Mouse (Mus musculus): Measurements from ENCODE around the gene Cdca7.
A peak's percentile ranks its signal among the peaks of the same experiment; 100 is the strongest.

The Cdca7 gene

DNA sequence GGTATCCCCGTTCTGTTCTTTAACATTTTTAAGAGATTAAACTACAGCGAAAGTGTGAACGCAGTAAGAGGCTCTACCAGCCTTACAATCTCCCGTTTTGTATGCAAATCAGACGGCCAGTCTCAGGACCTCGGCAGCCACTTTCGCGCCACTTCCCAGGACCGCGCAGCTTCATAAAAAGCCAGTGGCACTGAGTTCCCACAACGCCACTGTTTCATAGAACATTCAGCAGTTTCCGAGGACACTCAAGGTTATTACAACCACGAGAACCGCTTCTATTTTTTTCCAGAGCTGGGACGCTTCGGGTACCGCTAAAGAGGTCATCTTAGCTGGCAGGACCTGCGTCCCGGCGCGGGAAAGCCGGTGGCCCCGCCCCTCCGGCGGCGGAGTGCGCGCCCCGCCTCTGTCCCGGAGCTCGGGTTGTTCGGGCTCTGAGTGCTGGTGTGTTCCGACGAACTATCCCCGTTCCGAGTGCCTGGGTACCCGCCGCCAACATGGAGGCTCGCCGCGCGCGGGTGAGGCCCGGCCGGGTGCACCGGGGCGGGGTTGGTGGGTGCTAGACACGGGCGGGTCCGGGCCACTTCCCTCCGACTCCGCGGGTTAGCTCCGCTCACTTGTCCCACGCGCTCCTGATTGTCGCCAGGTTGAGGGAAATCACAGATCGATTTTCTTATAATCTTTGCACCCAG, at the start of gene Cdca7:
Gene Cdca7, plus strand, starts transcription at position 363 of the 689 bp plus-strand sequence.
- DNase-seq (ENCODE audit: low spot score): peak; percentile 86

DNA sequence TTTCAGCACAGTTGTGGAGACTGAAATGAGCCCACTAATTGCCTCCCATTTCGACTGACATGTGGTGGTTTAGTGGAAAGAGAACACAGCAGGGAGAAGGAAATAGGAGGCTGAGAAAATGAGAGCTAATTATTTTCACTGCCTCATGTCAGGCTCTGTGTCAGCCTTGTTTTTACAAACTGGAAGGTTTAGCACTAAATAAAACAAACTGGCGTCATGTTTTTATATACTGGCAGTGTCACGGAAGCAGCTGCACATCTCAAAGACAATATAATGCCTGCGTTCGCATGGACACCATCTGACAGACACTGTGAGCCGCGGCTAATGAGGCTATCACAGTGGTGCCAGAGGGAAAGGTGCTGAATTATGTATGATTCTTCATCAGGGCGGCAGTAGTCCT, 49.2 kb upstream of the Cdca7 start:
- peak; percentile 76 for DNase-seq (ENCODE audit: low spot score)

- peak; percentile 25 for DNase-seq (ENCODE audit: low spot score)
These were observed 48.7 kb upstream of the Cdca7 start for GRCm38 (mm10) chr2:72427288-72427687.

DNA sequence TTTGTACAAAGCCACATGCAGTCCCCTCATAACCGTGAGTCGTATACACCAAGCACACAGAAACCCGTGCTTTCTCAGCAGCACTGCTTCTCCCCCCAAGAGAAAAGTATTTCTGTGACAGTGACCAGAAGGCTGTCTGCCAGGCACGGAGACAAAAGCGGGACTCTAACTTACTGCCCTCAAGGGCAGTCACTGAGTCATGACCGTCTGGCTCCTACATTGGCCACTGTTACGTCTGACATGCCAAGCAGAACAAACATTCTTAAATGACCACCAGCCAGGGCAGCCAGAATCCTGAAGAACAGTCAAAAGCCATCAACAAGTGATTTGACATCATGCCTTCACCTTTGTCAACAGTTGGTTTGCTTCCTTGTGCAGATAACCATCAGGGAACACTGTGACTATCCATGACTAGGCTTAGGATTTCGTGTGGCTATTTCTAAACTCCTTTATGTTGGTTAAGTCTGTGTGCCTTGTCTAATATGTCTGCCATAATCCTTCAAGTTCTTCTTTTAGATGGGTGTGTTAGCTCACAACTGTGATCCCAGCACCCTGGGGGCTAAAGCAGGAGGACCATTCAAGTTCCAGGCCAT, 36.9 kb upstream of the Cdca7 start:
- DNase-seq (ENCODE audit: low spot score): no peak

GRCm38 (mm10) chr2:72441010-72441409, 34.9 kb upstream of the Cdca7 start:
- no peak for DNase-seq (ENCODE audit: low spot score)

DNA sequence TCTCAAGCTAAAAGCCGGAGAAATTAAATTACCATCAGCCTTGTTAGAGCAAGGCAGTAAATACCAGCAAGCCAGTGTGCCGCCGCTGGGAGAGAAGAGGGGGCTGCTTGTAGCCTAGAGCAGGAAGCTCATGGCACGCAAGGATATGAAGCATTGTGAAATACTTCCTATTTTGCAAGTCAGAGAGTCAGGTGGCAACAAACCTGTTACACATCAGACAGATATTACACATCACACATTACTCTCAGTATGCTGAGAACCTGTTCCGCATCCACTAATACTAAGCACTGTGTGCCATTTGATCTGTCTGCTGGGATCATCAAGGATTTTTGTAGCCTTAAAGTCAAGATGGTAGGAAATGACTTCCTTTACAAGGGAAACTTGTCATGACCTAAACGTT, 33.1 kb upstream of the Cdca7 start:
- DNase-seq (ENCODE audit: low spot score): no peak

- no peak for DNase-seq (ENCODE audit: low spot score)
These were observed 32.0 kb upstream of the Cdca7 start for GRCm38 (mm10) chr2:72443960-72444359.

DNA sequence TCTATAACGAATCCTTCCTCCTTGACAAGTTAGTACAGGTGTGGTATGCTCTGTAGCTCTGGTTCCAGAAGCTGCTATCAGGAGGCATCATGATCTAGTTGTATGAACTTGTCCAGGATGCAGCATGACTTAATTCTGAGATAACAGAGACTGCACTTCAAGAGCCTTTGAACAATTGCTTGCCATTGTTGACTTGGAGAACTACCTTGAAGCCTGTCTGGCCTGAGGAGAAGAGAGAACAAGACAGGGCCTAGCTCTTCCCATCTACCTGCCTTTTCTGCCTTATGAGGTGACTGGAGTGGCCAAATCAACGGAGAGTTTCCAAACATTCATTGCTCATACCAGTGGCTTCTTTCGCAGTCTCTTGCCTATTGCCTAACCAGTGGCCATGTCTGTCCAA, 29.9 kb upstream of the Cdca7 start:
- DNase-seq (ENCODE audit: low spot score): no peak

- no peak for DNase-seq (ENCODE audit: low spot score)
These were observed 29.3 kb upstream of the Cdca7 start for GRCm38 (mm10) chr2:72446615-72447014.

DNA sequence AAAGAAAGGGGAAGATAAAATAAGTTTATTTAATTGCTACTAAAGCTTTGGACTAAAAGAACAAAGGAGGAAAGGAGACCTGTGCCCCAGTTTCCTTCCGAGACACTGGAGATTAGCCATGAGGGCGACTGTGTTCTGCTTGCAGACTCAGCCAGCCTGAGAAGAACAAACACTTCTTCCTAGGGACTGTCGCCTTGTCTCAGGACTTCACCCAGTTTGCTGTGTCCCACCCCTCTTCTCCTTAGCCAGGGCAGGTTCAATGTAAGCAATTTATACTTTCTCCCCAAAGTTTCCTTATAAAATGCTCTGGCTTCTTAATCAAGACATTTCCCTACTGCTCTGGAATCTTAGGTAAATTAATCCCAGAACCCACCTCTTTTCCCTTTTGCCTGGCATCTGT, 22.4 kb upstream of the Cdca7 start:
- DNase-seq (ENCODE audit: low spot score): no peak

GRCm38 (mm10) chr2:72456189-72456588, 19.8 kb upstream of the Cdca7 start:
- DNase-seq (ENCODE audit: low spot score): no peak

- no peak for DNase-seq (ENCODE audit: low spot score)
These were observed 11.5 kb upstream of the Cdca7 start for GRCm38 (mm10) chr2:72464376-72465014.

DNA sequence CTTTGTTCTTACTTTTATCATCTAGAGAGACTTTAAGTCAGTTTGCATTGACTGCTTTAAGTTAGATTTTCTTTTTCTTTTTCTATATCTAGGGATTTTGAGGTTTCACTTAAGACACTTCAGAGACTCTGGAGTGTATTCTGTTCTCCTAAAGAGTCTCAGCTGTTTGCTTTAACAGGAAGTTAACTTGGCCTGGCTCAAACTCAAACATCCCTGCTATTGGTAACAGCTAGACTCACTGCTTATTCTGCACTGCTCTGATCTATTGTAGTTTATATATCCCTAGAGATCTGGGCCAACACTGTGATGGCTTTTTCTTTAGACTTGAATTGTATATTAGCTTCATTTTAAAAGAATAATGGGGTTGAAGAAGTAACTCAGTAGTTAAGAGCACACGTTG, 8.4 kb upstream of the Cdca7 start:
- no peak for DNase-seq (ENCODE audit: low spot score)

DNA sequence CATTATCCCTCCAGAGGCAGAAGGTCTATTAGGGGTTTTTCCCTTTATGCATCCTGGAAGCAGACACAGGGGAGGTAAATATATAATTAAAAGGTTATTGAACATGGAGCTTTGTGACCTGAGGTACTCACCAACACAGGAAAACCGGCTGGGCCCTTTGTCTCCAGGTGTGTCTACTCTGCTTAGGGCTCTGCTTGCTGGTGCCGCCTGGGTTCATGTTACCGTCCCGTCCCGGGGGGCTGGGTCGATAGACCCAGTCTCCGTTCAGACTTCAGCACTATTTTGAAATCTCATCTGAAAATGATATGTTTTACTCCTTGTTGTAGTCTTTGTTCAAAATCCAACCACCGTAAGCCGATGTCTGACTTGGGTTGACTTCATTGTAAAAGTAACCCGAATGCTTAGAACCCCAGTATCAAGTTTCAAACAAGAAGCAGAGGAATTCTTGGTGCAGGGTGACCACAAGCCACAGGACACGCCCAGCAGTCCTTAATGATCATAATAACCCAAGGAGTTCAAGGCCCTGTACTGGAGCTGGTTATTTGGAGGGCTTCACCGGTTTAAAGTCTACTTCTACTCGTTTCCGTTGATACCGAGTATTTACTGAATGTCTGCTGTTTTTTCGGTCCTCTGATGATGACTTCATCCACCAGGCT, 4.4 kb upstream of the Cdca7 start:
- no peak for DNase-seq (ENCODE audit: low spot score)

DNA sequence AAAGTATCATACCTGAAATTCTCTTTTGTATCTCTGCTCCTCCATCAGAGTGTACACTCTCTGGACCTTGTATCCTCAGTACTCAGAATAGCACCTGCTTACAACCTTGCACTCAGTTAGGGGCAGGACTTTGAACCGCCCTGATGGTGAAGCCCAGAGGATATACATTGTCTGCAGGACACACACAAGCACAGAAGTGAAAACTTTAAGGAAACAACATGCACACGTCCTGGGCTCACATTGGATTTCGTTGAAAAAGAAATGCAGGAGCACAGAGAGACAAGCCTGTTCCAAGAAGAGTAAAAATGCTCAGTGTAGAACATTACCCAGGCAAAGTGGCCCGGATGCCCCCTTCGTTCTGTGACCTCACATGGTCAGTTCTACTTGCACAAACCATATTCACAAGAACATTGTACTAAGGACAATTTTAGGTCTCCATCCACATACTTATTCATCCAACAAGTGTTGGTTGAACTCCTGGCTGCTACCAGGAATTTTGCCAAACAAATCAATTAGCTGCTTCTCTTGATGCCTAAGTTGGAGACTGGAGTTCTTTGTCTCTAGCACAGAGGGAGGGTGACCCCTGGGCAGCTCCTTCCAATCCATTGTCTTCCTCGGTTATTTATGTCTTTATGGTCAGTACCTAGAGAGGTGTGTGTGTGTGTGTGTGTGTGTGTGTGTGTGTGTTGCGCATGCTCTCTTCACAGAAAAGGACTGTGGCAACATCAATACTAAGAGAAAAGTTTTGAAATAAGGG, 1.2 kb upstream of the Cdca7 start:
- peak; percentile 70 for DNase-seq (ENCODE audit: low spot score)

DNA sequence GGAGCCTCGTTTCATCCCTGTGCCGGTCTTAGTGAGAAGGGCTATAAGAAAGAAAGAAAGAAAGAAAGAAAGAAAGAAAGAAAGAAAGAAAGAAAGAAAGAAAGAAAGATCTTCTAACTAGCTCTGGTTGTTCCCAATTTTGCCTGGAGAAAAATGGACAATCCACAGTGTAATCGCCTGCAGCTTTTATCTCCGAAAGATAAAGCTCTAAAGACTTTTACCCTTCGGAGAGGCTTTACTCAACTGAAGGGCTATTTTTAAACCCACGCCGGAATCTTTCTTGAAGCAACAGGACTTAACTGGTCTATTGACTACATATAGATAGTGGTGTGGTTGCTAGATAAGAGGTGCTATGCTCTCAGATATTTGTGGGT, 549 bp upstream of the Cdca7 start:
- no peak for DNase-seq (ENCODE audit: low spot score)

- peak; percentile 58 for DNase-seq (ENCODE audit: low spot score)
These were observed 690 bp downstream of the Cdca7 start for GRCm38 (mm10) chr2:72476486-72477211.

- DNase-seq (ENCODE audit: low spot score): peak; percentile 18
These were observed 1.3 kb downstream of the Cdca7 start for GRCm38 (mm10) chr2:72477221-72477620.

- no peak for DNase-seq (ENCODE audit: low spot score)
These were observed 2.2 kb downstream of the Cdca7 start for GRCm38 (mm10) chr2:72478176-72478575.

- DNase-seq (ENCODE audit: low spot score): no peak
These were observed 3.0 kb downstream of the Cdca7 start for GRCm38 (mm10) chr2:72478921-72479320.

GRCm38 (mm10) chr2:72479818-72480217, 3.9 kb downstream of the Cdca7 start:
- DNase-seq (ENCODE audit: low spot score): no peak

DNA sequence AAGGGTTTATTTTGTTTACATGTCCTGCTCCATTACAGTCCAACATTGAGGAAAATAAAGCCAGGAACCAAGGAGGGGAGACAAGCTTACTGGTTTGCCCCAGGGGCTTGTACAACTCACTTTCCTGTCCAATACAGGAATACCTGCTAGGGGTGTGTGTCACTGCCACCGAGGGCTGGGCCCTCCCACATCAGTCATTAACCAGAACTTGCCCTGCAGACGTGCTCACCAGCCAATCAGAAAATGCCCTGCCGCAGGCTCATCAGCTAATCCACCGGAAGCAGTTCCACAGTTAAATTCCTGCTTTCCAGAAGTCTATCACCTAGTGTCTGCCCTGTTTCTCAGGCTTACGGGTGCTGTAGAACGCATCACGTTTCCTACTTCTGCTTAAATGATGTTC, 15.7 kb downstream of the Cdca7 start:
- DNase-seq (ENCODE audit: low spot score): no peak
